Mouse (Mus musculus): Measurements from ENCODE around the gene Mlc1. TPM values are rescaled to one million over a fixed set of nuclear protein-coding genes. Genes with fewer than 3 reads are reported as not detected.

The Mlc1 gene
- polyA plus RNA-seq, 1 experiment from 2014 or later = not detected

DNA sequence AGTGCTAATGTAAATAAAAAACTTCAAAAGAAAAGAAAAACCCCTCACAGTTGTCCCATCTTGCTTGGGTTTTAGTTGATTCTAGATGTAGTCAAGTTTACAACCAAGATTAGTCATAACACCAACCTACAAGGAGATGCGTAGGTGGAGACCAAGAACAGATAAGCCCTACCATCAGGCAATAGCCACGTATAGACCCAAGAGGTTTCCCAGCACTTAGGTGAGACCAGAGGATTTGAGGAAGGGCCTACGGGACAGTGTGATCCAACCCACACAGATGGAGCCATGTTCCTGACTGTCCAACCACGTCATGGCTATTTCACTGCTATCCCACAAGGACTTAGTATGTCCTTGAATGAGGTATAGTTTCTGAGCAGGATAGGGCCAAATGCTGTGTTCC is 6.5 kb downstream of the Mlc1 start:
- H3K36me3 ChIP-seq = no peaks in the 10 kb centered on the region
- no peaks in the 10 kb centered on the region for H3K4me1 ChIP-seq (replicated peaks)
- WGBS = 83% methylated on average over 4 of the region's 4 CpGs
- no peak overlapping the region for H3K4me2 ChIP-seq (replicated peaks)
- no peak overlapping the region for H3K27ac ChIP-seq
- no peak overlapping the region for H3K9ac ChIP-seq
- ATAC-seq = no peak
- no peaks in the 10 kb centered on the region for H3K9me3 ChIP-seq
- no peak overlapping the region for H3K4me3 ChIP-seq (replicated peaks)
- H3K27me3 ChIP-seq (replicated peaks) = no peaks in the 10 kb centered on the region

DNA sequence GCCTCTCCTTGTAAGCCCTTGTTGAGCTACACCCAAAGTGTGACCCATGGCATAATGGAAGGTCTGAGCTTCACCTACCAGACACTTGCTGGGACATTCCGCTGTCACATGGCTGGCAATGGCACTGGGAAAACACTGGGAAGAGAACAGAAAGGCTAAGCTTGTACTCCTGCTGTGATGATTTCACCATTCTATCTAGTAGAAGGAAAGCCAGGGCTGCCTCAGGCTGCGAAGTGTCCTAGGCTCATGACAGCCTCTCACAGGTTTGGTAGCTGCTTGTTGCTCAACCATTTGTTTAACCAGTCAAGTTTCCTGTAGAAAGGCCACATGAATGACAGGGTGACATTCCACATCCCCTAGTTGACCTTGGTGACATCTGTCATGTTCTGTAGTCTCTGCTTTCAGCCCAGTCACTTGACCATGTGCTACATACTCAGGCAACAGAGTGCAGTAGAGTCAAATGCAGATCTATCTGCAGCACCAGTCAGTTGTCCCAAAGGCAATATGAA is 14.7 kb downstream of the Mlc1 start:
- no peak overlapping the region for H3K4me3 ChIP-seq (replicated peaks)
- no peak overlapping the region for H3K4me2 ChIP-seq (replicated peaks)
- no peak overlapping the region for H3K27ac ChIP-seq
- no peaks in the 10 kb centered on the region for H3K27me3 ChIP-seq (replicated peaks)
- no peaks in the 10 kb centered on the region for H3K9me3 ChIP-seq
- no peaks in the 10 kb centered on the region for H3K4me1 ChIP-seq (replicated peaks)
- H3K36me3 ChIP-seq = no peaks in the 10 kb centered on the region
- no peak for ATAC-seq
- 92% methylated on average over 2 of the region's 2 CpGs for WGBS
- H3K9ac ChIP-seq = no peak overlapping the region

DNA sequence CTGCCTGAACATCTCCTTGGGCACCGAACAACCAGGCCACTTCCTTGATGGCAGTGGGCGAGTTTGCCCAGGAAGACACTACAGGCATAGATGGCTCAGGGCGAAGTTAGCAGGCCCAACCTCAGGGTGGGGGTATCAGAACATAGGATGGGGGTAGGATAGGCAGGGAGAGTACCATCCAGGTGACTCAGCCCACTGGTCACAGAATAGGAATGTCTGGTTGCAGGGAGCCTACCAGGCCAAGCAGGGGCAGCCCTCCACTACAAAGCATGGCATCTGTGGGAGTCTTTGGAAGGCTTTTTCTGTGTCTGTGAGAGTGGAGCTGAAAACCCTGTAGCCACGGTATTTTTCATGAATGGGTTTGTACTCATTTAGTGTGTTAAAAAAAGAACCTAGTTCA is 21.3 kb downstream of the Mlc1 start:
- no peak overlapping the region for H3K9ac ChIP-seq
- WGBS = 86% methylated on average over 4 of the region's 4 CpGs
- H3K36me3 ChIP-seq = no peaks in the 10 kb centered on the region
- peaks cover 6% of the 10 kb centered on the region for H3K4me1 ChIP-seq (replicated peaks)
- H3K27ac ChIP-seq = no peak overlapping the region
- H3K4me2 ChIP-seq (replicated peaks) = no peak overlapping the region
- H3K9me3 ChIP-seq = no peaks in the 10 kb centered on the region
- no peak overlapping the region for H3K4me3 ChIP-seq (replicated peaks)
- no peak for ATAC-seq
- peaks cover 22% of the 10 kb centered on the region for H3K27me3 ChIP-seq (replicated peaks)

DNA sequence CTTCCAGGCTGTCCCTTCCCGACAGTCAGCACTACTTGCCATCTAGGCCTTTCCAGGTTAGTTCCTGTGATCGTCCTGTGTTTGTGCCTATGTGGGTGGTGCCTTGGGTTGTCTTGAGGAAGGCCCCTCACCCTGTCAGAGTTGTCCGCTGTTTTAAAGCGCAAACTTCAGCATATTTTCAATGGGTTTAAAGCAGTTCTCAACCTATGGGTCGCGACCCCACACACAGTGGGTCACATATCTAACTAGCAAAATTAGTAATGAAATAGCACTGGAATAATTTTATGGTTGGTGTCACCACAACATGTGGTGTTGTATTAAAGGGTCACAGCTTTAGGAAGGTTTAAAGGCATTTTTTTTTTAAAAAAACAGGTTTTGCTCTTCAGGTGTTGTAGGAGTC is 23.5 kb downstream of the Mlc1 start:
- ATAC-seq = no peak
- peaks cover 22% of the 10 kb centered on the region for H3K27me3 ChIP-seq (replicated peaks)
- H3K4me1 ChIP-seq (replicated peaks) = peaks cover 6% of the 10 kb centered on the region
- H3K36me3 ChIP-seq = no peaks in the 10 kb centered on the region
- H3K9me3 ChIP-seq = no peaks in the 10 kb centered on the region
- H3K9ac ChIP-seq = no peak overlapping the region
- H3K27ac ChIP-seq = no peak overlapping the region
- H3K4me2 ChIP-seq (replicated peaks) = no peak overlapping the region
- H3K4me3 ChIP-seq (replicated peaks) = no peak overlapping the region
- 84% methylated on average over 6 of the region's 6 CpGs for WGBS

DNA sequence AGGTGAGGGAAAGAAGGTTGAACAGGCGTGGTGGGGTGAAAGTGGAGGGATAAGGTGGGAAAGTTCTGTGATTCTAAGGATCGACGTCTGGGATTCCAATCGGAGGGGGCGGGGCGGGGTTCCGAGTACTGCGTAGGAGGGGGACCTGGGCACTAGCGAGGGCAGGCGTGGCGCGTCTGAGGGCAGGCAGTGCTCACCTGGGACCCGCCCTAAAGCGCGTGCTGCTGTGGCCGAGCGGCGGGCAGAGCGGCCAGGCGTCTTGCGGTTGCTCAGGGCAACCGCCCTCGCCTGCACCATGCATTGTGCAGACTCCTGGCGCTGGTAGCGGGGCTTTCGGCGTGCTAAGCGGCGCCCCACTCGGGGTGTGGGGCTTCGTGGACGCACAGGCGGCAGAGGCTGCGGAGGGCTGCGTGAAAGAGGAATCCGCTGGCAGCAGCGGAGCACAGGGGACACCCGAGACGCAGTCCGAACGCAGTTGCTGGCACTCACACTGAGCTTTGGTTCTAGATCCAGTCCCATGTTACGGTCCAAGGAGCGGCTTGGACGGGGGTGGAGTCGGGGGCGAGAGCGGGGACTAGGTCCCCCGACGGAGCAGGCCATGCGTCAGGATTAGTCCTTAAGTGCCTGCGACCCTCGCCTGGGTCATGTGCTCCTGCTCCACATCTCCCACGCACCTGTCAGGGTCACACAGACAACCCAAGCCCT is 24.3 kb downstream of the Mlc1 start, which contains the start of gene Ttll8:
Gene Ttll8, minus strand, starts transcription at position 51 of the 705 bp plus-strand sequence.
- peak; percentile 91 for ATAC-seq
- H3K4me3 ChIP-seq (replicated peaks) = peak within 1 kb of the TSS; percentile 34
- H3K4me1 ChIP-seq (replicated peaks) = peaks cover 6% of the 10 kb centered on the region
- WGBS = 5% methylated on average over 53 of the region's 53 CpGs
- peak within 1 kb of the TSS; percentile 89 for H3K4me2 ChIP-seq (replicated peaks)
- H3K27me3 ChIP-seq (replicated peaks) = peaks cover 22% of the 10 kb centered on the region
- H3K9me3 ChIP-seq = no peaks in the 10 kb centered on the region
- H3K27ac ChIP-seq = no peak within 1 kb of the TSS
- no peaks in the 10 kb centered on the region for H3K36me3 ChIP-seq
- H3K9ac ChIP-seq = peak within 1 kb of the TSS; percentile 28; the same call in 1 of the 2 replicates

DNA sequence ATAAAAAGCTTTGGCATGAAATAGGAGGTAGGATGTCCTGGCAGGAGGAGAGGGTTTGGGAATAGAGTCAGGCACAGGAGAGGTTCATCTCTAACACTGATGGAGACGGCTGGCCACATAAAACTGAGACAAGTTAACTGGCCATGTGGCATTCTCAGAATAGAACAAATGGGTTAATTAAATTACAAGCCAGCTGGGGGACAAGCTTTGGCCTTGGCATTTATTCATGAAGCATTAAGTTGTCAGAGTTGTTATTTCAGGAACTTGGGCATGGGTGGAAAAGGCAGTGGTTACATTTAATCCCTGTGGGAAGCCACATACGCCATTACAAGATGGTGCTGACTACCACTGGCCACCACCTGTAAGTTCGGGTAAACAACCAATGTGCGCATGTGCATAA is 27.6 kb downstream of the Mlc1 start:
- Histone ChIP-seq H3K4me1 (replicated peaks) (peaks cover 6% of the 10 kb centered on the region), H3K36me3 (no peaks in the 10 kb centered on the region), H3K9ac (no peak overlapping the region), H3K4me3 (replicated peaks) (no peak overlapping the region), H3K9me3 (no peaks in the 10 kb centered on the region), H3K4me2 (replicated peaks) (no peak overlapping the region), H3K27ac (no peak overlapping the region), H3K27me3 (replicated peaks) (peaks cover 15% of the 10 kb centered on the region)
- 82% methylated on average over 4 of the region's 4 CpGs for WGBS
- ATAC-seq = no peak

DNA sequence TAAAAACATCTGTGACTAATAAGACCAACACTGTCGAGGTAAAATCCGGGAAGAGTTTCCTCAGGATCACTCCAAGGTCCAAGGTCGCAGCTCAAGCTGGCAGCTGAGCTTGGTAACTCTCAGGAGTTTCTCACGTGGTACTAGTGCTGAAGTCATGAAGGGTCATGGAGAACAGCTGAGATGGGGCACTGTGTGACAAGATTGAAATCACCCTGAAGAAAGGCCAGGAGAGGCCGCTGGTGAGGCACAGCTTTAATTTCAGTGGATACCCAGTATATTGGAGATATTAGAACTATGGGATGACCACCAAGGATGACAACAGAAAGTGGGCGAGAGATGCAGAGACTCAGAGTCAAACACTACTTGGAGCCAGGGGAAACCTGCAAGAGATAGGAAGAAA is 32.0 kb downstream of the Mlc1 start:
- H3K4me3 ChIP-seq (replicated peaks) = no peak overlapping the region
- no peaks in the 10 kb centered on the region for H3K9me3 ChIP-seq
- H3K9ac ChIP-seq = no peak overlapping the region
- no peaks in the 10 kb centered on the region for H3K36me3 ChIP-seq
- ATAC-seq = no peak
- WGBS = 52% methylated on average over 6 of the region's 6 CpGs
- no peak overlapping the region for H3K27ac ChIP-seq
- H3K4me2 ChIP-seq (replicated peaks) = no peak overlapping the region
- no peaks in the 10 kb centered on the region for H3K4me1 ChIP-seq (replicated peaks)
- no peaks in the 10 kb centered on the region for H3K27me3 ChIP-seq (replicated peaks)

DNA sequence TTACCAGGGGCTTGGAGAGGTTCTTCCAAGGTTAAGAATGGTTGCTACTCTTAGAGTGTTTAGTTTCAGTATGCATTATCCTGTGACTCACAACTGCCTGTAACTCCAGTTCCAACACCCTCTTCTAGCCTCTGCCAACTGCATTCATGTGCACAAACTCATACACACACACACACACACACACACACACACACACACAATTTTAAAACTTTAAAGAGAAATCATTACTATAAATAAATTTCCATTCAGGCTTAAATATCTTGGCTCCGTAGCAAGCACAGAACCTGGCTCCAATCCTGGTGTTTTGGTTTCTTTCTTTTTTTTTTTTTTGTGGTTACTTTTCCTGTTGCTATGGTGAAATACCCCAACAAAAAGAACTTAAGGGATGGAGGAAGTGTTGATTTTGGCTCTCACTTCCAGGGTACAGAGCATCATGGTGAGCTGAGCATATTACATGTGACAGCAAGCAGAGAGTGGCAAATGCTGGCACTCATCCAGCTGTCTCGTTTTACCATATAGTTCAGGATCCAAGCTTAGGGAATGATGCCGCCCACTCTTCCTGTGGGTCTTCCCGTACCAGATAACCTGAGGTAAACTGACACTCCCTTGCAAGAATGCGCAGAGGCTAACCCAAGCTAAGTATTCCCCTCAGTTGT is 34.8 kb downstream of the Mlc1 start:
- ATAC-seq = no peak
- Histone ChIP-seq H3K27ac (no peak overlapping the region), H3K4me3 (replicated peaks) (no peak overlapping the region), H3K4me2 (replicated peaks) (no peak overlapping the region), H3K4me1 (replicated peaks) (no peaks in the 10 kb centered on the region), H3K27me3 (replicated peaks) (no peaks in the 10 kb centered on the region), H3K36me3 (no peaks in the 10 kb centered on the region), H3K9ac (no peak overlapping the region), H3K9me3 (no peaks in the 10 kb centered on the region)
- WGBS = 82% methylated on average over 5 of the region's 5 CpGs

DNA sequence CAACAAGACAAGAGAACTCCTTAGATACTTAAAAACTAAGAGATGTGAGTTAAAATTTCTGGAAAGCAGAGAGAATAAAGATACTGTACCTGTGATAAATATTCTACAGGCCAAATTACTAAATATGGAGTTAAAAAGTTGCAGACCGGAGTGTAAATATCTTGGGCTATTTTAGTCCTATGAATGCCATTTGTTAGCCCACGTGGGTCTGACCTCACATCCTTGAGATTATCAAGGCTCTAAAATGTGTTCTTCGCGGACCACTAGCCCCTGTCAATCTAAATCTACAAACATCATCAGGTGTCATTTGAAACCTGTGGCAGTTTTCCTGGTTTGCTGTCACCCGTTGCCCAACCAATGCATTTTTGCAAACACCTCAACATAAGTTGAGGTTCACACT is 36.0 kb downstream of the Mlc1 start:
- no peak overlapping the region for H3K9ac ChIP-seq
- WGBS = 68% methylated on average over 5 of the region's 5 CpGs
- H3K4me1 ChIP-seq (replicated peaks) = no peaks in the 10 kb centered on the region
- no peaks in the 10 kb centered on the region for H3K9me3 ChIP-seq
- H3K27me3 ChIP-seq (replicated peaks) = no peaks in the 10 kb centered on the region
- H3K27ac ChIP-seq = no peak overlapping the region
- ATAC-seq = no peak
- no peak overlapping the region for H3K4me3 ChIP-seq (replicated peaks)
- no peaks in the 10 kb centered on the region for H3K36me3 ChIP-seq
- H3K4me2 ChIP-seq (replicated peaks) = no peak overlapping the region

DNA sequence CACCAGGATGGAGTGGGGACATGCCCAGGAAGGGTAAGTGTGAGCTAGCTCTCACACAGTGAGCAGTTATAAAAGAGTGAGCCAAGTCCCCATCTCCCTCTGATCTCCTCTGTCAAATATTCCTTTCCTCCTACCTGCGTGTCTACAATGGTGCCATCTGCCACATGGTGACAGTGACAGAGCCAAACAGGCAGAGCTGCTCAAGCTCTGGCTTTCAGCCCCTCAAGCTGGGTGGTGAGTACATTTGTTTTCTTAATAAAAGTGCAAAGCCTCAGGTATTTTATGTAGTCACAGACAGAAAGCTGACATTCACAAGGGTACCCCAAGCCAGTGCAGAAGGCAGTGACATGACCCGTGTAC is 41.5 kb downstream of the Mlc1 start:
- Histone ChIP-seq H3K4me2 (replicated peaks) (no peak overlapping the region), H3K4me3 (replicated peaks) (no peak overlapping the region), H3K36me3 (no peaks in the 10 kb centered on the region), H3K4me1 (replicated peaks) (no peaks in the 10 kb centered on the region), H3K9ac (no peak overlapping the region), H3K9me3 (no peaks in the 10 kb centered on the region), H3K27me3 (replicated peaks) (0 out of 2 replicates have a peak, but pooled peaks cover 2% of the 10 kb centered on the region), H3K27ac (no peak overlapping the region)
- no peak for ATAC-seq
- 80% methylated on average over 2 of the region's 2 CpGs for WGBS

DNA sequence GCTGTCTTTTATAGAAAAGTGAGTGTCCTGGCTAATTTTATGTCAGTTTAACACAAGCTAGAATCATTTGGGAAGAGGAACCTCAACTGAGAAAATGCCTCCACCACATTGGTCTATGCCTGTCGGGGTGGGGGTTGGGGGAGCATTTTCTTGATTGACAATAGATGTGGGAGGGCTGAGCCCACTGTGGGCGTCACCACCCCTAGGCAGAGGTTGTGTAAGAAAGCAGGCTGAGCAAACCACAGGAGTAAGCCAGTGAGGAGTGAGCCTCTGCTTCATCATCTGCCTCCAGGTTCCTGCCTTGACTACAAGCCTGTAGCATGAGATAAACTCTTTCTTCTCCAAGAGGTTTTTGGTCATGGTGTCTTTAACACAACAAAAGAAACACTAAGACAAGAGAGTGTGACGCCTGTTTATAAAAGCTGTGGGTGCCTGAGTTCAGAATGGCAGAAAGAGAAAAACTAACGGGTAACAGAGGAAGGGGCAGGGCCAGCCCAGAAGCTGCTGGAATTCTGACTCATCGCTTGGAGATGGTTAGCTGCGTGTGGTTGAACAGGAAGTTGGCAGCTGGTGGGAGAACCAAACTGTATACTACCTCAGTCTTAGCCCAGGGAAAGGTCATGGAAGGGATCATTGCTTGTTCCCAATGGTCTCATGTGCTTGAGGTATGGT is 42.1 kb downstream of the Mlc1 start:
- H3K27me3 ChIP-seq (replicated peaks) = 0 out of 2 replicates have a peak, but pooled peaks cover 2% of the 10 kb centered on the region
- no peak overlapping the region for H3K27ac ChIP-seq
- no peak overlapping the region for H3K4me3 ChIP-seq (replicated peaks)
- WGBS = 58% methylated on average over 6 of the region's 6 CpGs
- no peak overlapping the region for H3K9ac ChIP-seq
- ATAC-seq = no peak
- H3K9me3 ChIP-seq = no peaks in the 10 kb centered on the region
- no peak overlapping the region for H3K4me2 ChIP-seq (replicated peaks)
- no peaks in the 10 kb centered on the region for H3K36me3 ChIP-seq
- H3K4me1 ChIP-seq (replicated peaks) = no peaks in the 10 kb centered on the region

DNA sequence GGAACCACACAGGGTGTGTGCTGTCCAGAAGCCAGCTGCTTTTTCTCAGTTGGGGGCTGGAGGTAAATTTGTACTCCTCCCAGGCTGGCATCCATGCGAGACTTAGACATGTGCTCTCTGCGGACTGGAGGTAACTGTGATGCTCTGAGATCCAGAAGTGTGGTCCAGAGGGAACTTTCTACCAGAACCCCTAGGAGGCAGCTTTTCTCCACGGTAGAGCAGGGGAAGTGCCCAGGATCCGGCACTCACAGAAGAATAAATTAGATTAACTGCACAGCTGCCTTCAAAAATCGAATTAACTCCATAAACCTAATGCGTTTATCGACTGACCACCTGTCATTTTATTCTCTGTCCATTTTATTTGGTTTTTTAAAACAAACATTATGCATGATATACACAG is 44.7 kb downstream of the Mlc1 start:
- no peak for ATAC-seq
- no peaks in the 10 kb centered on the region for H3K9me3 ChIP-seq
- H3K27ac ChIP-seq = no peak overlapping the region
- no peak overlapping the region for H3K9ac ChIP-seq
- WGBS = 53% methylated on average over 7 of the region's 7 CpGs
- H3K4me1 ChIP-seq (replicated peaks) = no peaks in the 10 kb centered on the region
- no peak overlapping the region for H3K4me3 ChIP-seq (replicated peaks)
- 0 out of 2 replicates have a peak, but pooled peaks cover 2% of the 10 kb centered on the region for H3K27me3 ChIP-seq (replicated peaks)
- H3K4me2 ChIP-seq (replicated peaks) = no peak overlapping the region
- H3K36me3 ChIP-seq = no peaks in the 10 kb centered on the region
